Mouse (Mus musculus) testis, adult 2 months (tissue): Measurements from ENCODE around the gene Dpagt1.

Experiments
- CTCF ChIP-seq: fragments of 200-500 bp; IDR thresholded peaks from 2 replicates; pipeline ENCODE4 v1.5.1; 2012; ENCODE audit warnings: low read depth, mild to moderate bottlenecking, inconsistent platforms, low read length, moderate library complexity; ENCODE audit not compliant: control insufficient read depth, insufficient read depth, insufficient replicate concordance
- POLR2A ChIP-seq: fragments of 200-500 bp; IDR thresholded peaks from 2 replicates; pipeline ENCODE4 v1.6.1; 2012; ENCODE audit warnings: low read depth, mild to moderate bottlenecking, inconsistent platforms, low read length, moderate library complexity; ENCODE audit not compliant: control insufficient read depth

DNA sequence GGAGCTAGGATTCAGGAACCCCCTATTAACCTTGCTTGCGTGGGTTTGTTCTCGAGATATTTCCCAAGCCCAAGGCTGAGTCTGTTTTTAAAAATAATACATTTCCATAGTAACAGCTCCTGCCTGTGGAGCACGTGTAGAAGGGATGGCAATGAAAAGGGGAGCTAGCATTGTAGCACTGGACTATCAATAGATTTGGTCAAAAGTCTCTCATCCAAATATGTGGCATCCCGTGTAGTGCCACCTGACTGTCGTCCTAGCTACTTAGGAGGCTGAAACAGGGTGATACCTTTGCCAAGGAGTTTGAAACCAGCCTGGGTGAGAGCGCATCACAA, 5.1 kb upstream of the Dpagt1 start:
- TF ChIP-seq CTCF, result no peak
- no peak for TF ChIP-seq POLR2A
